Mouse (Mus musculus) kidney, adult 2 months (tissue): ENCODE data around the gene Mctp2.

Source experiments
- CTCF ChIP-seq: fragments of 200-500 bp; conservative IDR thresholded peaks from 2 replicates; pipeline ENCODE4 v1.5.1; 2011; ENCODE audit warnings: low read depth, mild to moderate bottlenecking, control low read depth, low read length, moderate library complexity, mixed read lengths; ENCODE audit not compliant: insufficient read depth, insufficient read length
- POLR2A ChIP-seq: fragments of 200-500 bp; IDR thresholded peaks from one replicate; pipeline ENCODE4 v1.6.1; 2011; ENCODE audit warnings: low read depth, low read length, control low read depth

DNA sequence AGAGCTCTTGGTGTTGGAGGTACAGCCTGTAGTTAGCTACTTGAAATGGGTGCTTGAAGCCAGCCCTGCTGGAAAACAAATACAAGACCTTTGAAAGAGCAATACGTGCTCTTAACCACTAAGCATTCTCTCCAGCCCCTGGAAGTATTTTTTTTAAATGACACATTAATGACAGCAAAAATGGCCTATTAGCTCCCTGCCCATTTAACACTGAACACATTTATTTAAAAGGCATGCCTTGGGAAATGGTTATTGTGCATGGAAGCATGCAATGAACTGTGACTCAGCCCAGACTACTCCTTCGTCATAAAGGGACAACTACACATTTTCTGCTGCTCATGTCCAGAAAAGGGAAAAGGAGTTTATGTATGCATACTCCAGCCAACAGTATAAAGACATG is 10.2 kb downstream of the Mctp2 start:
- no peak for TF ChIP-seq CTCF
- TF ChIP-seq POLR2A: no peak
